Mouse (Mus musculus) stomach, postnatal 0 days (tissue): ENCODE measurements around the gene Gm36245.

Experiments
- CTCF ChIP-seq: IDR thresholded peaks from 2 replicates; pipeline ENCODE4 v1.5.1; 2016; ENCODE audit warnings: antibody characterized with exemption, low read depth, mild to moderate bottlenecking, moderate library complexity
- EP300 ChIP-seq: optimal IDR thresholded peaks from 2 replicates; pipeline ENCODE3; 2016; ENCODE audit warnings: antibody characterized with exemption

DNA sequence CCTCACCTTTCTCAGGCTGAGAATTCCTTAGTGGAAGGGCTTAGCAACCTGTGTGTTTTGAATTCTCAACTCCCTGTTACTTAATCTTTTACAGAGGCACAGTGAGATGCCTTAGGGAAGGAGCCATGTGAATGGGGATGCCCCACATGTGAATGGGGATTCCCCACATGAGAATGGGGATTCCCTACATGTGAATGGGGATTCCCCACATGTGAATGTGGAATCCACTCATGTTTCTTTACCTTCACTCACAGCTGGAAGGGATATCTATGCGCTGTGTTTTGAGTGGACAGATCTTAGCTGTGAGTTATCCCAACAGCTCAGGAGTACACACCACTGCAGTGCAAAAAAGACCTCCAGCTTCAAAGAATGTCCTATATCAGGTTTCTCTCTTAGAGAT lies 25.7 kb downstream of the Gm36245 start:
- TF ChIP-seq CTCF (no peak), EP300 (no peak)
